Mouse (Mus musculus) bone marrow, adult 2 months (tissue): ENCODE measurements at regions not wholly inside any gene's neighbourhood (a gene's known extent, or its start where the extent isn't known, plus 50 kb on each side); places are given as distances from the start of the nearest gene placed in this dataset.

Experiments used
- H3K27ac ChIP-seq: fragments of 200-500 bp; 2 replicates; pipeline ENCODE4 v1.5.1; 2012; ENCODE audit warnings: low read depth, mild to moderate bottlenecking, control low read depth, inconsistent platforms, low read length; ENCODE audit not compliant: control insufficient read depth, poor library complexity, insufficient read depth
- H3K4me1 ChIP-seq: fragments of 200-500 bp; 2 replicates; pipeline ENCODE4 v1.6.1; 2011; ENCODE audit warnings: low read length; ENCODE audit not compliant: control insufficient read depth, insufficient read depth
- H3K4me3 ChIP-seq: fragments of 200-500 bp; replicated peaks from 2 replicates; pipeline ENCODE3; 2011; ENCODE audit warnings: mild to moderate bottlenecking, low read depth, low read length, control low read depth; ENCODE audit not compliant: control insufficient read depth
- CTCF ChIP-seq: fragments of 200-500 bp; IDR thresholded peaks from 2 replicates; pipeline ENCODE4 v1.5.1; 2011; ENCODE audit warnings: low read length, control low read depth; ENCODE audit not compliant: control insufficient read depth, insufficient read depth
- POLR2A ChIP-seq: fragments of 200-500 bp; IDR thresholded peaks from 2 replicates; pipeline ENCODE4 v1.6.1; 2011; ENCODE audit warnings: low read depth, mild to moderate bottlenecking, control low read depth, low read length, borderline replicate concordance; ENCODE audit not compliant: control insufficient read depth
- WGBS: fragments of 180-500 bp; shearing (Covaris S2); methylation state at CpG from one replicate; pipeline ENCODE4 v1.1.7; 2018; 5-methylcytosine and 5-hydroxymethylcytosine counted together

GRCm38 (mm10) chr3:66510455-66510854, 213.8 kb upstream of the Veph1 start:
- Histone ChIP-seq H3K4me3 (no peak overlapping the region), H3K4me1 (no peaks in the 10 kb centered on the region; the same call in 1 of the 2 replicates), H3K27ac (no peak overlapping the region)
- WGBS: 83% methylated on average over 4 of the region's 4 CpGs
- TF ChIP-seq CTCF (no peak), POLR2A (no peak)

- TF ChIP-seq CTCF (no peak), POLR2A (no peak)
- no peak overlapping the region for H3K27ac ChIP-seq
- H3K4me3 ChIP-seq: no peak overlapping the region
- no peaks in the 10 kb centered on the region for H3K4me1 ChIP-seq
Observed at GRCm38 (mm10) chr3:66506125-66506524, 209.5 kb upstream of the Veph1 start.

GRCm38 (mm10) chr3:66505476-66506076, 208.9 kb upstream of the Veph1 start:
- 78% methylated on average over 6 of the region's 6 CpGs for WGBS
- no peaks in the 10 kb centered on the region for H3K4me1 ChIP-seq
- H3K27ac ChIP-seq: no peak overlapping the region
- no peak overlapping the region for H3K4me3 ChIP-seq
- no peak for TF ChIP-seq CTCF
- no peak for TF ChIP-seq POLR2A

- Histone ChIP-seq H3K4me3 (no peak overlapping the region), H3K4me1 (no peaks in the 10 kb centered on the region), H3K27ac (no peak overlapping the region)
- 86% methylated on average over 6 of the region's 6 CpGs for WGBS
- TF ChIP-seq CTCF: no peak
- no peak for TF ChIP-seq POLR2A
Observed at GRCm38 (mm10) chr3:66504717-66505116, 208.1 kb upstream of the Veph1 start.

GRCm38 (mm10) chr3:66503615-66504014, 207.0 kb upstream of the Veph1 start:
- TF ChIP-seq CTCF (no peak), POLR2A (no peak)
- no peaks in the 10 kb centered on the region for H3K4me1 ChIP-seq
- H3K4me3 ChIP-seq: no peak overlapping the region
- WGBS: 73% methylated on average over 3 of the region's 3 CpGs
- H3K27ac ChIP-seq: no peak overlapping the region

GRCm38 (mm10) chr3:66501865-66502264, 205.2 kb upstream of the Veph1 start:
- no peak for TF ChIP-seq POLR2A
- TF ChIP-seq CTCF: no peak
- Histone ChIP-seq H3K27ac (no peak overlapping the region), H3K4me3 (no peak overlapping the region), H3K4me1 (no peaks in the 10 kb centered on the region)
- 79% methylated on average over 4 of the region's 4 CpGs for WGBS

GRCm38 (mm10) chr3:66494442-66495113, 197.9 kb upstream of the Veph1 start:
- 46% methylated on average over 2 of the region's 2 CpGs for WGBS
- H3K27ac ChIP-seq: no peak overlapping the region
- TF ChIP-seq CTCF (no peak), POLR2A (no peak)
- no peak overlapping the region for H3K4me3 ChIP-seq
- no peaks in the 10 kb centered on the region; the same call in 1 of the 2 replicates for H3K4me1 ChIP-seq

GRCm38 (mm10) chr3:66490696-66491357, 194.2 kb upstream of the Veph1 start:
- WGBS: 70% methylated on average over 6 of the region's 6 CpGs

More at GRCm38 (mm10) chr3:66490696-66491357, 194.2 kb upstream of the Veph1 start:
- no peak overlapping the region for H3K4me3 ChIP-seq
- no peaks in the 10 kb centered on the region; the same call in 1 of the 2 replicates for H3K4me1 ChIP-seq
- H3K27ac ChIP-seq: no peak overlapping the region
- TF ChIP-seq CTCF (no peak), POLR2A (no peak)
